Mouse (Mus musculus) heart, embryonic 11.5 days (tissue): ENCODE data around the gene Slpi. TPM values are rescaled to one million over a fixed set of nuclear protein-coding genes. Genes with fewer than 3 reads are reported as not detected.
A peak's percentile ranks its signal among the peaks of the same experiment; 100 is the strongest.

Source experiments
- ATAC-seq: fragments of 200-750 bp; cut with Nextera tagmentation; replicated peaks from 2 replicates; pipeline ENCODE4 v1.8.0; 2017; ENCODE audit warnings: moderate library complexity; ENCODE audit not compliant: insufficient number of reproducible peaks, low FRiP score, low TSS enrichment
- H3K27ac ChIP-seq: fragments of 300-500 bp; sonication (generic); 2 replicates; pipeline ENCODE4 v1.5.1; 2014; ENCODE audit warnings: mild to moderate bottlenecking, low read depth, low read length
- H3K27me3 ChIP-seq: fragments of 300-500 bp; sonication (generic); 2 replicates; pipeline ENCODE4 v1.6.1; 2014; ENCODE audit warnings: mild to moderate bottlenecking, low read length, mixed read lengths; ENCODE audit not compliant: control insufficient read depth, insufficient read depth
- H3K36me3 ChIP-seq: fragments of 300-500 bp; sonication (generic); 2 replicates; pipeline ENCODE4 v1.6.1; 2014; ENCODE audit warnings: mild to moderate bottlenecking, low read length, moderate library complexity, mixed read lengths; ENCODE audit not compliant: control insufficient read depth, insufficient read depth
- H3K4me1 ChIP-seq: fragments of 300-500 bp; sonication (generic); 2 replicates; pipeline ENCODE4 v1.6.1; 2014; ENCODE audit warnings: low read length; ENCODE audit not compliant: control insufficient read depth, insufficient read depth
- H3K4me2 ChIP-seq: fragments of 300-500 bp; sonication (generic); 2 replicates; pipeline ENCODE4 v1.6.1; 2014; ENCODE audit warnings: mild to moderate bottlenecking, moderate library complexity
- H3K4me3 ChIP-seq: fragments of 300-500 bp; sonication (generic); 2 replicates; pipeline ENCODE4 v1.5.1; 2014; ENCODE audit warnings: low read depth, low read length
- H3K9ac ChIP-seq: fragments of 300-500 bp; sonication (generic); 2 replicates; pipeline ENCODE4 v1.6.1; 2014; ENCODE audit warnings: mild to moderate bottlenecking, low read depth, low read length, moderate library complexity
- H3K9me3 ChIP-seq: fragments of 300-500 bp; sonication (generic); replicated peaks from 2 replicates; pipeline ENCODE4 v1.6.1; 2016; ENCODE audit warnings: low read length; ENCODE audit not compliant: control insufficient read depth
- WGBS: fragments of 180-500 bp; shearing (Covaris S2); extraction: QIAGEN DNeasy Blood & Tissue Kit; methylation state at CpG from one replicate; pipeline ENCODE4 v1.1.7; 2014; ENCODE audit not compliant: insufficient replicate concordance; 5-methylcytosine and 5-hydroxymethylcytosine counted together
- polyA plus RNA-seq: library from polyadenylated mRNA; unstranded; fragments of >200 nt; fragmentation: Nextera tagmentation; extraction: Ambion mirVana; gene quantifications from 2 replicates; pipeline ENCODE4 v1.2.1, GENCODE M21; 2014

Slpi gene
- polyA plus RNA-seq, 1 experiment from 2014 or later: 0.97 TPM

DNA sequence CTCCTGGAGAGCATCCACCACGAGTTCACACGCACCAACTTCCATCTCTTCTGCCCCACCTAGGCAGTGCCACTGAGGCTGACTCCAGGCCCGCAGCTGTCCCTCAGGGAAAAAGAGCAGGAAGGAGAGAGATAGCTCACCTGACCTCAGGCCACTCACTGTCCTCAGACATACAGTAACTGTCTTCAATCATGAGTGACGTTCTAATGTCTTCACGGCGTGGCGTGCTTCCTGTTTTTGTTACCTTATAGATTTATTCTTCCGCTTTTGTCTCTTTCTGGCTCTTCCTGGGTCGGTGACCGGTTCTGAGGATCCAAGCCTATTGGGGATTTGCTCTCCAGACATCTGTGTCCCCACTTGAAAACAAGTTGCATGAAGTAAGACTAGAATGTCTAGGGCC, 25.7 kb upstream of the Slpi start:
- no peak for ATAC-seq
- 54% methylated on average over 10 of the region's 10 CpGs for WGBS
- Histone ChIP-seq H3K4me1 (no peaks in the 10 kb centered on the region), H3K27me3 (peaks cover 34% of the 10 kb centered on the region), H3K4me3 (peak overlapping the region; percentile 25), H3K36me3 (no peaks in the 10 kb centered on the region), H3K4me2 (peak overlapping the region; percentile 55), H3K9ac (peak overlapping the region; percentile 43), H3K9me3 (no peaks in the 10 kb centered on the region), H3K27ac (no peak overlapping the region)

- WGBS: 15% methylated on average over 28 of the region's 28 CpGs
- Histone ChIP-seq H3K27me3 (peaks cover 38% of the 10 kb centered on the region), H3K9ac (peak overlapping the region; percentile 43), H3K9me3 (no peaks in the 10 kb centered on the region), H3K36me3 (no peaks in the 10 kb centered on the region), H3K4me1 (no peaks in the 10 kb centered on the region), H3K4me3 (peak overlapping the region; percentile 25), H3K4me2 (peak overlapping the region; percentile 55), H3K27ac (no peak overlapping the region)
- no peak for ATAC-seq
These were observed 25.3 kb upstream of the Slpi start for GRCm38 (mm10) chr2:164414167-164414566.

DNA sequence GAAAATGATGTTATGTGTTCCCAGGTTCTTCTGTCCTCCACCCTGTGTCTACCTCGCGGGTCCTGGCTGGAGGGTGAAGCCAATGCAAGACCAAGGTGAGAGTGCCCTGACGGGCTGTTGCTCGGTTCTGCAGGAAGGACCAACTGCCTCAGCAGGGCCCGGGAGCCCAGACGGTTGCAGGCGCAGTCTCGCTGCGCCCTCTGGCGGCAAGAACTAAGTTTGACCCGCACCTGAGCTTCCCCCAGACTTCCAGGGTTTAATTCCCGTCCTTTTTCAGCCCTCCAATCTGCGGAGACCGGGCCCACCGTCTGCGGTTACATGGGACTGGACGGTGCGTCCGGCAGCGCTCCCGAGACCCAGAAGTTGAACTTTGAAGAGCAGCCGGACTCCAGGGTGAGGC, 18.8 kb upstream of the Slpi start:
- Histone ChIP-seq H3K4me3 (0 out of 2 replicates have a peak overlapping the region, but pooled peaks have one; percentile 16), H3K9ac (no peak overlapping the region), H3K9me3 (no peaks in the 10 kb centered on the region), H3K27ac (no peak overlapping the region), H3K27me3 (peaks cover 83% of the 10 kb centered on the region), H3K36me3 (no peaks in the 10 kb centered on the region), H3K4me2 (peak overlapping the region; percentile 47), H3K4me1 (peaks cover 9% of the 10 kb centered on the region)
- ATAC-seq: no peak
- WGBS: under 1% methylated on average over 22 of the region's 22 CpGs

DNA sequence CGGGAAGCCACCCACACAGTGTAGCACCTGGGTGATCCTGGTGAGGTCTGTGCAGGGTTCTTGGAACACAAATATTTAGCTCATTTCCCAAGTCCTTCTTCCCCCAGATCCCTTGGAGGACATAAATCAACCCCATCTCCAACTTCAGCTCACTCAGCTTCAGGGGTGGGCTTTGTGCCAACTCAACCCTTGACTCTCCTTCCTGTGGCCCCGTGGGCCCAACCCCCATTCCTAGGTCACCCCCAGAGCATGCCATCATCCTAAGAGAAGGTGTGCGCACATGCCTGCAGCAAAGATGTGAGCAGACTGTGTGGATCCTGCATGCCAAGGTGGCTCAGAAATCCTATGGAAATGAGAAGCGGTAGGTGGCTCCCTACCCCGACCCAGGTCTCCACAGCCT, 16.6 kb upstream of the Slpi start:
- Histone ChIP-seq H3K27me3 (peaks cover 99% of the 10 kb centered on the region), H3K4me1 (peaks cover 13% of the 10 kb centered on the region), H3K4me2 (no peak overlapping the region), H3K4me3 (no peak overlapping the region), H3K9me3 (no peaks in the 10 kb centered on the region), H3K36me3 (no peaks in the 10 kb centered on the region), H3K9ac (no peak overlapping the region), H3K27ac (no peak overlapping the region)
- 35% methylated on average over 5 of the region's 5 CpGs for WGBS
- ATAC-seq: no peak

DNA sequence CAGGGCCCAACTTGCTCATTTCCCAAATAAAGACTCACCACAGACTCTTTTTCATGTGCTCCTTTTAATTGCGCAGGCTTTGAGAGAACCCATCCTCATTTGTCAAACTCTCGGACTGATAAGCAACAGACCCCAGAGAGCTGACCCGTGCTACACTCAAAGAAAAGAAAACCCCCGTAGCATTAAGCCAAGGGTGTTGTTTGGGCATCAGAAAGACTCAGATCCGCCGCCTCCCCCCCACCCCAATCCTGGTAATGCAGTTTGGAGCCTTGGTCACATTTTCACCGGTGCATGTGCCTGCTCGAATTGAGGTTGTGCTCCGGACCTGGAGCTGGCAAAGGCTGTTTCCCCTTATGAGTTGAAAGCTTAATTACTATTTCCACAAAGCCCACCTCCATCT, 16.2 kb upstream of the Slpi start, which contains the start of gene Matn4:
TSS of gene Matn4 (minus strand) at position 101 of the 400 bp plus-strand sequence.
- Histone ChIP-seq H3K36me3 (no peaks in the 10 kb centered on the region), H3K9ac (no peak within 1 kb of the TSS; the same call in 1 of the 2 replicates), H3K27me3 (peaks cover 99% of the 10 kb centered on the region), H3K4me1 (peaks cover 15% of the 10 kb centered on the region), H3K9me3 (no peaks in the 10 kb centered on the region), H3K4me3 (peak within 1 kb of the TSS; percentile 34), H3K4me2 (peak within 1 kb of the TSS; percentile 69), H3K27ac (no peak within 1 kb of the TSS)
- ATAC-seq: no peak
- 8% methylated on average over 9 of the region's 9 CpGs for WGBS

GRCm38 (mm10) chr2:164404082-164404990, 15.4 kb upstream of the Slpi start:
- ATAC-seq: no peak
- H3K4me2 ChIP-seq: peak overlapping the region; percentile 69
- no peaks in the 10 kb centered on the region for H3K9me3 ChIP-seq
- peak overlapping the region; percentile 34 for H3K4me3 ChIP-seq
- peaks cover 99% of the 10 kb centered on the region for H3K27me3 ChIP-seq
- 1% methylated on average over 49 of the region's 49 CpGs for WGBS
- H3K4me1 ChIP-seq: peaks cover 15% of the 10 kb centered on the region
- no peak overlapping the region for H3K27ac ChIP-seq
- no peaks in the 10 kb centered on the region for H3K36me3 ChIP-seq
- no peak overlapping the region; the same call in 1 of the 2 replicates for H3K9ac ChIP-seq

- Histone ChIP-seq H3K4me3 (peak overlapping the region; percentile 34; the same call in 1 of the 2 replicates), H3K9ac (no peak overlapping the region), H3K36me3 (no peaks in the 10 kb centered on the region), H3K9me3 (no peaks in the 10 kb centered on the region), H3K27ac (no peak overlapping the region), H3K4me1 (peaks cover 15% of the 10 kb centered on the region), H3K27me3 (peaks cover 98% of the 10 kb centered on the region), H3K4me2 (peak overlapping the region; percentile 69; the same call in 1 of the 2 replicates)
- no peak for ATAC-seq
- 10% methylated on average over 14 of the region's 14 CpGs for WGBS
These were observed 14.6 kb upstream of the Slpi start for GRCm38 (mm10) chr2:164403396-164404081.

DNA sequence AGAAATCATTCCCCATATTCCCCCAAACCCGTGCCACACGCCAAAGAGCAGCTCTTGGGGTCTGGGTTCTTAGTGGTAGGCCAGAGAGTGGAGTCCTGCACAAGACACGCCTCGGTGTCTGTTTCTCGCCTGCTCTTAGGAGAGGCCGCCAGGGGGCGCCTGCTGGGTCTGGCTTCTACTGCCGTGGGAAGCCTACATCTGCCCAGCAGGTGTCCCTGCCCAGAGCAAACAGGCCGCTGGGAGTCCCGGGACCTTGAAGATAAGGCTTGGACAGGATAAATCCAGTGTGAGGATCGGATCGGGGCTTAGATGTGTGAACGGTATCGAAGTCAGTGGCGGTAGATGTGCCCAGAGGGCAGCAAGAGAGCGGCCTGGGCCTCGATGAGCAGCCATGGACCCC, 14.0 kb upstream of the Slpi start, which contains the start of gene Rbpjl:
TSS of gene Rbpjl (plus strand) at position 236 of the 400 bp plus-strand sequence.
- H3K27ac ChIP-seq: no peak within 1 kb of the TSS
- no peak for ATAC-seq
- WGBS: 3% methylated on average over 17 of the region's 17 CpGs
- H3K4me3 ChIP-seq: peak within 1 kb of the TSS; percentile 34; the same call in 1 of the 2 replicates
- H3K4me2 ChIP-seq: peak within 1 kb of the TSS; percentile 69
- H3K36me3 ChIP-seq: no peaks in the 10 kb centered on the region
- peaks cover 15% of the 10 kb centered on the region for H3K4me1 ChIP-seq
- peaks cover 92% of the 10 kb centered on the region for H3K27me3 ChIP-seq
- H3K9ac ChIP-seq: no peak within 1 kb of the TSS
- no peaks in the 10 kb centered on the region for H3K9me3 ChIP-seq
